Mouse (Mus musculus) lung, postnatal 0 days (tissue): ENCODE data around the gene Strip1. TPM values are rescaled to one million over a fixed set of nuclear protein-coding genes. Genes with fewer than 3 reads are reported as not detected.

Experiments
- ATAC-seq: fragments of 200-750 bp; cut with Nextera tagmentation; 2 replicates; pipeline ENCODE4 v1.8.0; 2017; ENCODE audit warnings: moderate library complexity
- DNase-seq: peaks from one replicate; pipeline ENCODE4 v3.0.0-alpha.2; 2016; ENCODE audit warnings: low spot score
- H3K27ac ChIP-seq: fragments of 300-500 bp; sonication (generic); 2 replicates; pipeline ENCODE4 v1.5.1; 2014; ENCODE audit warnings: antibody characterized with exemption, mild to moderate bottlenecking, low read length, mixed read lengths
- H3K27me3 ChIP-seq: fragments of 300-500 bp; sonication (generic); replicated peaks from 2 replicates; pipeline ENCODE4 v1.6.1; 2014; ENCODE audit warnings: low read length, mixed read lengths; ENCODE audit not compliant: insufficient read depth
- H3K36me3 ChIP-seq: fragments of 300-500 bp; sonication (generic); 2 replicates; pipeline ENCODE4 v1.6.1; 2014; ENCODE audit warnings: low read length, mixed read lengths; ENCODE audit not compliant: insufficient read depth
- H3K4me1 ChIP-seq: fragments of 300-500 bp; sonication (generic); 2 replicates; pipeline ENCODE4 v1.6.1; 2014; ENCODE audit warnings: antibody characterized with exemption, low read depth, low read length, mixed read lengths; ENCODE audit not compliant: insufficient read depth
- H3K4me2 ChIP-seq: fragments of 300-500 bp; sonication (generic); replicated peaks from 2 replicates; pipeline ENCODE4 v1.6.1; 2014; ENCODE audit warnings: low read depth, mild to moderate bottlenecking, low read length, moderate library complexity, mixed read lengths
- H3K4me3 ChIP-seq: fragments of 300-500 bp; sonication (generic); 2 replicates; pipeline ENCODE4 v1.5.1; 2014; ENCODE audit warnings: low read depth, low read length
- H3K9ac ChIP-seq: fragments of 300-500 bp; sonication (generic); replicated peaks from 2 replicates; pipeline ENCODE4 v1.6.1; 2014; ENCODE audit warnings: low read depth, mild to moderate bottlenecking
- H3K9me3 ChIP-seq: fragments of 300-500 bp; sonication (generic); 2 replicates; pipeline ENCODE4 v1.6.1; 2016; ENCODE audit warnings: low read length, mixed read lengths
- CTCF ChIP-seq: IDR thresholded peaks from 2 replicates; pipeline ENCODE4 v1.5.1; 2016; ENCODE audit warnings: antibody characterized with exemption, mild to moderate bottlenecking
- EP300 ChIP-seq: IDR thresholded peaks from 2 replicates; pipeline ENCODE4 v1.6.1; 2016; ENCODE audit warnings: antibody characterized with exemption, mild to moderate bottlenecking, control low read depth
- WGBS: fragments of 180-500 bp; shearing (Covaris S2); extraction: QIAGEN DNeasy Blood & Tissue Kit; methylation state at CpG from one replicate; pipeline ENCODE4 v1.1.7; 2014; 5-methylcytosine and 5-hydroxymethylcytosine counted together
- polyA plus RNA-seq: library from polyadenylated mRNA; unstranded; fragments of >200 nt; fragmentation: Nextera tagmentation; extraction: Ambion mirVana; gene quantifications from 2 replicates; pipeline ENCODE4 v1.2.1, GENCODE M21; 2015

Gene Strip1
- polyA plus RNA-seq, 1 experiment from 2014 or later = 24.9 TPM

DNA sequence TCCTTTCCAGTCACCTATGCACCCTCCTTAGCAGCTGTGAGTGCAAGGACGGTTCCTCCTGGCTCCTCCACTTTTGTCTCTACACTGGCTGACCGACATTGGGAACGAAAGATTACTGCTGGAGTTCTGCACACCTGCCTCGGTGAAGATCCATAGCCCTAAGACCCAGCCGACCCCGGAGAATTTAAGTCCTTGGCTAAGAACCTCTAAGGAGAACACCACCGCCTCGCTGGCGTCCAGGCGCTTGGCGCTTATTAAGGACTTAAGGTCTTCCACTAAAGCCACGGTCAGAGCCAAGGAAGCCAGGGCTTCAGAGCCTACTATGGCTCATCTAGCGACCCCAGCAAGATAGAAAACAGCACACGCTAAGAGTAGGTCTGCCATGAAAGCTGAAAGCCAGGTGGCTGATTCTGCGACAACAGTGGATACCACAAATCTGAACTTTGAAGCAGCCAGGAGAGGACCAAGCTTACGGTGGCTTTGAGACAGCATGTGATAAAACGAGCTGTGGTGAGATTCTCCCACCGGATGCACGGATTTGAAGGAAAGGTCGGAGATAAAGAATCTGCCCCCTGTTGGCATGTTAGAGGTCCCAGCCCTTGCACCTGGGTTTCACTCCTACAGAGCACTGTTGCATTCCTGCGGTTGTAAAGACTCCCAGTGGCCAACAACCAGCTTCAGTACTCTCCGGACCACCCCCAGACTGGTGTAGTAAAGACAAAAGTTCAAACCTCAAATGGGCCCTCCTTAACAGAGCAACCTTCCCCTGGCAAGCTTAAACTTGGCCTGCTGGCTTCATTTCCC, 33.7 kb downstream of the Strip1 start:
- Histone ChIP-seq H3K4me2 (no peak overlapping the region), H3K9ac (no peak overlapping the region), H3K27ac (no peak overlapping the region), H3K36me3 (no peaks in the 10 kb centered on the region), H3K4me1 (peaks cover 3% of the 10 kb centered on the region; the same call in 1 of the 2 replicates), H3K27me3 (peaks cover 75% of the 10 kb centered on the region), H3K9me3 (no peaks in the 10 kb centered on the region), H3K4me3 (no peak overlapping the region)
- TF ChIP-seq CTCF (no peak), EP300 (no peak)
- DNase-seq (no peak), ATAC-seq (no peak)
- 8% methylated on average over 22 of the region's 22 CpGs for WGBS

DNA sequence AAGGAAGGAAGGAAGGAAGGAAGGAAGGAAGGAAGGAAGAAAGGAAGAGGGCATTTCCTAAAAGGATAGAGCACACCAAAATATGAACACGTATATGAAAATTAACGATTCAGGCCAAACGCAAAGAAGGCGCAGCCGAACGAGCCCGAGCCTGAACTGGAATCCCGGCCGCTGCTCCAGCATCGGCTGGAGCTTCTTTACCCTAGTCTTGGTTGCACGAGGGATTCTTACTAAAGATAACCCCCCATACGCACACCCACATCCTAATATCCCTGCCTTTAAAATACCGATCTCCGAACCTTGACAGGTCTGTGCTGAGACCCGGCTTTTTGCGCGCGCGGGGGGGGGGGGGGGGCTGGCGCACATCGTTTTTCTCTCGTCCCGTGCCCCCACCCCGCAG, 34.4 kb downstream of the Strip1 start:
- 4% methylated on average over 21 of the region's 24 CpGs for WGBS
- no peak overlapping the region for H3K4me2 ChIP-seq

DNA sequence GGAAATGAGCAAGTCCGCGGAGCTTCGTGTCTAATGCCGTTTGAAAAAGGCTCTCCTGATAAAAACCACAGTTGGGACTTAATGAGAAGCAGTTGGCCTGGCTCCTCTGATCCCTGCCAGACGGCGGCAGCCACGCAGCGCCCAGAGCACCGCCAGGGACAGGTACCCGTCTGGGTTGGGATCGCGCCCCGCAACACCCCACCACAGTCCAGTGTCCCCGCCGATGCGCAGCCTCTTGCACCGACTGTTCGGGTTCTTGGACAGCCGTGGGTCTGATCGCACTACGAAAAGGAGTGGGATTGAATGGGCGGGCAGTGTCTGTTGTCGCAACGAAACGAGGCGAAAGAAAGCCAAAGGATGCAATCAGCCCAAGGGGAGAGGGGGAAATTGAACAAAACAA, 34.9 kb downstream of the Strip1 start:
- WGBS = 1% methylated on average over 26 of the region's 26 CpGs
- Histone ChIP-seq H3K4me2 (no peak overlapping the region), H3K9me3 (no peaks in the 10 kb centered on the region), H3K9ac (no peak overlapping the region), H3K27me3 (peaks cover 82% of the 10 kb centered on the region), H3K4me1 (peaks cover 3% of the 10 kb centered on the region; the same call in 1 of the 2 replicates), H3K27ac (no peak overlapping the region), H3K4me3 (no peak overlapping the region; the same call in 1 of the 2 replicates), H3K36me3 (no peaks in the 10 kb centered on the region)
- ATAC-seq = no peak
- TF ChIP-seq EP300 (no peak), CTCF (no peak)
- DNase-seq = no peak

More for the DNA sequence above, 34.4 kb downstream of the Strip1 start:
- no peak overlapping the region for H3K9ac ChIP-seq
- H3K36me3 ChIP-seq = no peaks in the 10 kb centered on the region
- H3K4me1 ChIP-seq = peaks cover 3% of the 10 kb centered on the region; the same call in 1 of the 2 replicates
- H3K9me3 ChIP-seq = no peaks in the 10 kb centered on the region
- DNase-seq (no peak), ATAC-seq (no peak)
- H3K4me3 ChIP-seq = no peak overlapping the region
- TF ChIP-seq EP300 = no peak
- no peak for TF ChIP-seq CTCF
- no peak overlapping the region for H3K27ac ChIP-seq
- peaks cover 78% of the 10 kb centered on the region for H3K27me3 ChIP-seq

DNA sequence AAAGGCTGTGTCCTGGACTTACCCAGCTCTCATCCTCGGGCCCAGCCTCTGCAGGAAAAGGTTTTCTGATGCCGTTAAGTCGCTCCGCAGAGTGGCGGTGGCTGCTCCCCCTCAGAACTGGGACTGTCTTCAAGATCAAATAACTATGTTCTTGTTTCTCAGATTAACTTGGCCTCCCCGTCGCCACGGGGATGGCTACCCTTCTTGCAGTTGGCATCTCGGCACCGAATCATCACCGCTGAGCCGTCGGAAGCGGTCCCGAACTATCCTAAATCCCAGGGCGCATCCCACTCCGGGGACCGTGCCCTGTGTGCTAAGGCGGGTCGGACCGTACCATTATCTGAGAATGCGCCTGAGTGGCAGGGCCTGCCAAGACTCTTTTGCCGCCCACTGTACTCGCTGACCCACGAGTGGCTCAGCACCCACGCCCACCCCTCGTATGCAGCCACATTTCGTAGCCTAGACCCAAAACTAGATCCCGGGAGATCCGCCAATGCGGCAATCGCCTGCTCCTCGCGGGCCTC, 35.5 kb downstream of the Strip1 start:
- Histone ChIP-seq H3K27ac (no peak overlapping the region), H3K27me3 (peaks cover 82% of the 10 kb centered on the region), H3K36me3 (no peaks in the 10 kb centered on the region), H3K4me3 (peak overlapping the region; percentile 28; the same call in 1 of the 2 replicates), H3K9me3 (no peaks in the 10 kb centered on the region), H3K4me2 (peak overlapping the region; percentile 46; the same call in 1 of the 2 replicates), H3K9ac (no peak overlapping the region), H3K4me1 (peaks cover 3% of the 10 kb centered on the region; the same call in 1 of the 2 replicates)
- ATAC-seq = no peak
- under 1% methylated on average over 34 of the region's 34 CpGs for WGBS
- TF ChIP-seq CTCF (no peak), EP300 (no peak)
- no peak for DNase-seq

DNA sequence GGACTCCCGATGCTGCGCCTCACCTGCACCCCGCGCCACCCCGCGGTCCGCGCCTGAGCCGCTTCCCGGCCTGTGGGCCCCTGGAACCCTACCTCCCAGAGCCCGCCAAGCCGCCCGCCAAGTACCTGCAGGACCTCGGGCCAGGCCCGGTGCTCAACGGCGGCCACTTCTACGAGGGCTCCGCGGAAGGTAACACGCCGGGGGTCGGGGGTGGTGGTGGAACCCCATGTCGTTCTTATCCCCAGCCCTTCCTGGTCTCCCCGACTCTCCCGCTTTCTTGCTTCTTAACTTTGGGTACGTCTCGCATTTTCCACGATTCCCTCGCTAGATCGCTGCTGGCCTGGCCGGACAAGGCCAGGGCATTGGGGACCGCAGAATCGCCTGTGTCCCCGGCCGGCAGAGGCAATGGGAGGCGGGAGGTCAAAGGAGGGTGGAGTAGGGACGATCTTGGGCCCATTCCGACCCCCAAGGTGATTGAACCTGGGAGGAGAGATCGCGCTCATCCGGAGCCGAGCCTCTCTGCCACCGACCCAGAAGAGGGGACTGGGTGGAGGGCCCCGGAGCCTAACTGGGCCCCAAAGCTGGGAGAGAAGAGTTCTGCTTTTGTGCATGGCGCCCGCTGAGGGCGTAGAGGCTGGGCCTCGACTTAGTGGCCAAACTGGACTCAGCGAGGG, 36.1 kb downstream of the Strip1 start:
- no peak for ATAC-seq
- peaks cover 79% of the 10 kb centered on the region for H3K27me3 ChIP-seq
- peak overlapping the region; percentile 28 for H3K4me3 ChIP-seq
- peak overlapping the region; percentile 46 for H3K4me2 ChIP-seq
- no peaks in the 10 kb centered on the region for H3K36me3 ChIP-seq
- H3K9me3 ChIP-seq = no peaks in the 10 kb centered on the region
- H3K9ac ChIP-seq = no peak overlapping the region
- WGBS = under 1% methylated on average over 40 of the region's 50 CpGs
- H3K4me1 ChIP-seq = peaks cover 3% of the 10 kb centered on the region; the same call in 1 of the 2 replicates
- DNase-seq = no peak
- H3K27ac ChIP-seq = no peak overlapping the region
- no peak for TF ChIP-seq CTCF
- no peak for TF ChIP-seq EP300

DNA sequence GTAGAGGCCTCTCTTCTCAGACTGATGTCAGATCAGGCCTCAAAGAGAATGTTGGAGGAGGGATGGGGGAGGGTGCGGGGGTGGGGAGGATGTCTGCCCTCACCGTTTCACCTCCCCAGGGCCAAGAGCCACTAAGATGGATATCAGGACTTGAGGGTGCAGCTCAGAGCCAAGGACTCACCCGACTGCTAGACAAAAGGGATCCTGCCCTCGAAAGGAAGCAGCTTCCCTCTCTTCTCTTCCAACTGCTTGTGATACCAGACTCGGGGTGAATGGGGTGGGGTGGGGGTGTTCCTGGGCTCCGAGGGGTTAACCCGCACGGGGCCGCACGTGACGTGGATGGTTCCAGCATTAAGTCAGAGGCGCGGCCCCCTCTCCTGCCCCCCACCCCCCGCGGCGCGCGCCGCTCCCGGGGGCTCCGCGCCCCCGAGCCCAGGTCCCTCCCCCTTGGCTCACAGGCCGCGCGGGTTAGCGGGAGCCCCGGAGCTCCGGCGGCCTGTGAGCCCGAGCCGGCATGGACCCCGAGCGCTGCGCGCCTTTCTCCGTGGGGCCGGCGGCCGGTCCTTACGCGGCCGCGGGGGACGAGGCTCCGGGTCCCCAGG, 36.7 kb downstream of the Strip1 start, which contains the start of gene Alx3:
Alx3 (plus strand) TSS at position 370 of the 602 bp plus-strand sequence.
- DNase-seq (no peak), ATAC-seq (peak; percentile 38; the same call in 1 of the 2 replicates)
- Histone ChIP-seq H3K4me1 (peaks cover 3% of the 10 kb centered on the region; the same call in 1 of the 2 replicates), H3K9ac (no peak within 1 kb of the TSS), H3K4me3 (peak within 1 kb of the TSS; percentile 28), H3K4me2 (peak within 1 kb of the TSS; percentile 46), H3K27ac (no peak within 1 kb of the TSS), H3K9me3 (no peaks in the 10 kb centered on the region), H3K36me3 (no peaks in the 10 kb centered on the region), H3K27me3 (peaks cover 72% of the 10 kb centered on the region)
- WGBS = 1% methylated on average over 35 of the region's 46 CpGs
- TF ChIP-seq EP300 (no peak), CTCF (no peak)
